Comparison of ENCODE assay signal across 8 mouse cellular contexts in the genomic region with DNA sequence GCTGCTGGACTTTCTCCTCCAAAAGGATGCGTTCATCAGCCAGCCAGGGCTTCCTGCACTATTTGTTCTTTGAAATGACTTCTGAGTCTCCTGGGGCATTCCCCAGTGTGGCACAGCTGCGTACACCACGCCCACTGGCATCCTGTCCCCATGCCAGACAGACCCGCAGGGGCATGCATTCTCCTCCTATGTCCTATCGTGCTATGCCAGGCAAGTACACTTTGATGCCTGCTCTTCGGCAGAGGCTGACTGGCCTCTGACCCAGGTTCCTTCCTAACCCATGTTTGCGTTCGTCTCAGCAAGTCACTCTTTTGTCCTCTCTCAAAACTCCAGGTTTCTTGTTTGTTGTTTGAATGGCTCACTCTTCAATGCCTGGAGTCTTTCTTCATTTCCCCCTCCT.
DNase-seq lines count a peak whose midpoint lies in the region; ATAC-seq lines count a peak whose summit lies in the region.

No protein-coding gene starts in this region.

- DNase-seq in left cerebral cortex, postnatal 4 days, result peak; percentile 55
- DNase-seq in left cerebral cortex, postnatal 36 days (ENCODE audit: low spot score in 2 of 2), result no peak
- DNase-seq in embryonic facial prominence, embryonic 10.5 days (ENCODE audit: low spot score), result peak; percentile 25
- peak; percentile 56 to 59 for DNase-seq in spleen, adult 18-20 months
- no peak for DNase-seq in retina, postnatal 1 day
- no peak for DNase-seq in Muller cell, postnatal 12 days (ENCODE audit: inconsistent ontology term)

- peak overlapping the region; percentile 83 for H3K27ac ChIP-seq in embryonic facial prominence, embryonic 10.5 days (replicated peaks)
- H3K27ac ChIP-seq in limb, embryonic 12.5 days, result peak overlapping the region; percentile 57; the same call in 1 of the 2 replicates

- H3K27me3 ChIP-seq in embryonic facial prominence, embryonic 10.5 days (replicated peaks; ENCODE audit: low read depth, poor library complexity, severe bottlenecking), result no peaks in the 10 kb centered on the region; the same call in 1 of the 2 replicates
- no peaks in the 10 kb centered on the region for H3K27me3 ChIP-seq in limb, embryonic 12.5 days

- ATAC-seq in hematopoietic stem cell, adult 5-6 weeks (replicated peaks in 1 of 2; ENCODE audit: insufficient read depth in 1 of 2, low FRiP score in 2 of 2, low TSS enrichment in 1 of 2, low read depth in 1 of 2, poor library complexity in 2 of 2, severe bottlenecking in 2 of 2), result peak; percentile 77 to 81
- ATAC-seq in limb, embryonic 12.5 days (ENCODE audit: insufficient number of reproducible peaks, insufficient read depth, low FRiP score, low TSS enrichment, low read depth), result no peak

- intact Hi-C loops in left cerebral cortex, postnatal 4 days (cut with DNase I), result no loop called here
- intact Hi-C loops in left cerebral cortex, postnatal 36 days (cut with DNase I), result loop anchor here (5.0 kb wide), 1 partner anchor 126 kb away; no protein-coding TSS in a partner anchor

- no peak overlapping the region for H3K4me2 ChIP-seq in limb, embryonic 12.5 days

- 28% methylated on average over 8 of the region's 8 CpGs for WGBS in embryonic facial prominence, embryonic 10.5 days
- WGBS in limb, embryonic 12.5 days, result 39% methylated on average over 8 of the region's 8 CpGs

- H3K4me3 ChIP-seq in embryonic facial prominence, embryonic 10.5 days, result no peak overlapping the region; the same call in 1 of the 2 replicates
- no peak overlapping the region for H3K4me3 ChIP-seq in limb, embryonic 12.5 days (replicated peaks)

- H3K9me3 ChIP-seq in embryonic facial prominence, embryonic 10.5 days, result no peaks in the 10 kb centered on the region
- no peaks in the 10 kb centered on the region for H3K9me3 ChIP-seq in limb, embryonic 12.5 days

- peaks cover 93% of the 10 kb centered on the region for H3K4me1 ChIP-seq in embryonic facial prominence, embryonic 10.5 days
- peaks cover 65% of the 10 kb centered on the region for H3K4me1 ChIP-seq in limb, embryonic 12.5 days (replicated peaks)

- no peaks in the 10 kb centered on the region for H3K36me3 ChIP-seq in embryonic facial prominence, embryonic 10.5 days (replicated peaks)
- H3K36me3 ChIP-seq in limb, embryonic 12.5 days, result no peaks in the 10 kb centered on the region

- no peak overlapping the region for H3K9ac ChIP-seq in limb, embryonic 12.5 days (replicated peaks)

Comparison
In these comparisons a context has a peak if more than half of its experiments do, and no peak if none do; other contexts are left out.
1. DNase-seq: peak in left cerebral cortex, postnatal 4 days (single experiment), embryonic facial prominence, embryonic 10.5 days (single experiment) and spleen, adult 18-20 months (2 of 2); none in left cerebral cortex, postnatal 36 days (0 of 2), retina, postnatal 1 day (single experiment) and Muller cell, postnatal 12 days (single experiment).